Mouse (Mus musculus): ENCODE results near the gene Uox. TPM values are rescaled to one million over a fixed set of nuclear protein-coding genes. Genes with fewer than 3 reads are reported as not detected.

Uox gene
- polyA plus RNA-seq, 1 experiment: not detected

DNA sequence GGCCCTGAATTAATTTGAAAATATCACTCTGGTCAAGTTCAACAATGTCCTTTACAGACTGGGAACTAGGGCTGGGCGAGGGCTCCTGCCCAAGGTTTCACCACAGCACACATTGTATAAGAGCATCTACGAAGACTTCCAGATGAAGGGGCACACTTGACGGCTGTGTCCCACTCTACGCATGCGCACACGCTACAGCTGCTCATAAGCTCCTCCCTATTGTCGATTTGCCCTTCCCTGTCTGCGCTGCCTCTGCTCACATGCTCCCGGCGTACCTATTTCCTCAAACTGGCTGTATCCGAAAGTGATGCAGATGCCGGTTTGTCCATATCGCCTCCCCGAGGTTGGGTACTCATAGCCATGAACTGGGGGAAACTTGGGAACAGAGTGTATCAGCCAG, 16.4 kb downstream of the Uox start:
- DNase-seq (ENCODE audit: low read depth): no peak
- no peak for TF ChIP-seq CTCF (IDR thresholded peaks at IDR 0.05; ENCODE audit: borderline replicate concordance, extremely low read depth, insufficient read depth, insufficient read length)
- TF ChIP-seq POLR2A (IDR thresholded peaks at IDR 0.05; ENCODE audit: borderline replicate concordance, extremely low read depth, insufficient read depth, insufficient read length, poor library complexity, severe bottlenecking): no peak

DNA sequence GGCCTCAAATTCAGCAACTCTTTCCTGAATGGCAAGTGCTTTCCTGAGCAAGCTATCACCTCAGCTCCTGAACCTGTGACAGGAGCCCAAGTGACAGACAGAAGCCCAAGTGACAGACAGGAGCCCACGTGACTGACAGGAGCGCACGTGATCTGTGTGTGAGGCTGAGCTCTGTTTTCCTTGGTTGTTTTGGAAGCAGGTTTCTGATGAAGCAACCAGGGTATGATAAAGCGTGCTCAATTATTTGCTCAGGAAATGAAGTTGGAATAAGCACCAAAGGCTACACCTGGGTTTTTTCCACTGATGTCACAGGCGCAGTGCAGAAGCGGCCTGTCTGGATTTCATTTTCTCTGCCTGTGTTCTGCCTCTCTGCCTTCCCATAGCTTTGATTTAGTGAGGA, 19.3 kb downstream of the Uox start:
- no peak for DNase-seq (ENCODE audit: low read depth)
- no peak for TF ChIP-seq POLR2A (IDR thresholded peaks at IDR 0.05; ENCODE audit: borderline replicate concordance, extremely low read depth, insufficient read depth, insufficient read length, poor library complexity, severe bottlenecking)
- TF ChIP-seq CTCF (IDR thresholded peaks at IDR 0.05; ENCODE audit: borderline replicate concordance, extremely low read depth, insufficient read depth, insufficient read length): no peak

DNA sequence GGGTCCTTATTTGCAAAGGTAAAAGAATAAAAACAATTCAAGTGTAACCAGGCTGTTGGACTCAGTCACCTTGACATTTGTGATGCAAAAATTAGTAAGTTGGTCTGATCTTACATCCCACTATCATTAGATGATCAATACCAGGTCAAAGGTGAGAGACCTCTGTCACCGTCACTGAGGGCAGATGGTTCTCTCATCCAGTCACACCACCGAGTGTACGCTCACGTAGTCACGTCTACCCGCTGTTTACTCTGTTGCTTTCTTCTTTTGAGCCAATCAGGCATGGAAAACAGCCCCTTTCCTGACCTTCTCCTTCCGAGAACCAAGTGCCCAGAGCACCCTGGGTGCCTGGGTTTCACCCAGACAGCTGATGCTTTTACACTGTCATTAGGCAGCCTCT, 20.9 kb downstream of the Uox start:
- TF ChIP-seq CTCF (IDR thresholded peaks at IDR 0.05; ENCODE audit: borderline replicate concordance, extremely low read depth, insufficient read depth, insufficient read length): no peak
- no peak for TF ChIP-seq POLR2A (IDR thresholded peaks at IDR 0.05; ENCODE audit: borderline replicate concordance, extremely low read depth, insufficient read depth, insufficient read length, poor library complexity, severe bottlenecking)
- no peak for DNase-seq (ENCODE audit: low read depth)

DNA sequence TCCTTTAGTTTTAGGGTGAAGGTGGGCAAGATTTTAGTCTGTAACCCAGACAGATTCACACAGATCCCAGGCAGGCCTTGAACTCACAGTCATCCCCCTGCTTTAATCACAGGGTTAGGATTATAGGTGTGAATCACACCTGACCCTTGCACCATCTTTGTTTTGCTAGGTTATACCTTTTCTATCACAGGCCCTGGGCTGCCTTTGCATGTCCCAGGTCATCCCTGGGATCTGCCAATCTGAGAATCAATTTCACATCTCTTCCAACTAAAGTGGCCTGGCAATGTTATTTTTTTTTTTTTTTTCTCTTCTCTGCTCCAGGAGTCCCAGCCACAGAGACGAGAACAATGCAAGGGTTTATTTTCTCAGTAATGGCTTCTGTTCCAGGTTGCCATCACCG, 21.4 kb downstream of the Uox start:
- no peak for TF ChIP-seq CTCF (IDR thresholded peaks at IDR 0.05; ENCODE audit: borderline replicate concordance, extremely low read depth, insufficient read depth, insufficient read length)
- DNase-seq (ENCODE audit: low read depth): no peak

DNA sequence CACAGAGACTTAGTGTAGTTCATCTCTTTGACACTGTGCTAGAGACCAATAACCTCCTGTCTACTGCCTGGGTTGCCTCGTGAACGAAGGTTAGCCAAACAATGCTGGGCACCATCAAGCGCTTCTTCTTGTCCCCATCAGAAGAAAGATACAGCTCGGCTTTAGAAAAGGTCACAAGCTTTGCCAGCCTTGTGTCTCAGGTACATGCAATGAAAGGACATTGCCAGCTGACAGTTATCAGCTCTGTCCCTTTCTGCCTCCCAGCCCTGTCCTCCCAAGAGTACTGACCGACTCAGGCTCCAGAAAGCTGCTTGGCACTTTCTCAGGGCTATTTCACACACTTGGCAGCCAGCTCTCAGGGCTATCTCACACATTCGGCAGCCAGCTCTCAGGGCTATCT, 25.2 kb downstream of the Uox start:
- DNase-seq (ENCODE audit: low read depth): no peak
- no peak for TF ChIP-seq POLR2A (IDR thresholded peaks at IDR 0.05; ENCODE audit: borderline replicate concordance, extremely low read depth, insufficient read depth, insufficient read length, poor library complexity, severe bottlenecking)
- no peak for TF ChIP-seq CTCF (IDR thresholded peaks at IDR 0.05; ENCODE audit: borderline replicate concordance, extremely low read depth, insufficient read depth, insufficient read length)

DNA sequence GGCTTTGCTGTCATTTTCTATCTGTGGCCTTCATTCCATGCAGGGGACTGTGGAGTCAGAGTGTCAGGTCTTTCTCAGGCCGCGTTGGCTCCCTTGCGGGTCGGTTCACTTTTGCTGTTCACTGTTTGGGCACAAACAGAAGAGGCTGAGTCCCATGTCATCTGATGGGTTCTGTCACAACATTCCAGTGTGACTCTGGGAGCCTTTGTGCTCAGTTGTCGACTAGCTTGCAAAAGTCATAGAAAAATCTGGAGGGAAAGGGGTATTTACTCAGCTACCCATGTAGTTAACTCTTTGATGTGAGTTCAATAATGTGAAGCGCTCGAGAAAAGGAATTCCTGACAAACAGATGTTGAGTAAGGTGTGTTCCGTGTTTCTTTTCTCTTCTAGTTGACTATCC, 26.2 kb downstream of the Uox start:
- no peak for DNase-seq (ENCODE audit: low read depth)
- no peak for TF ChIP-seq POLR2A (IDR thresholded peaks at IDR 0.05; ENCODE audit: borderline replicate concordance, extremely low read depth, insufficient read depth, insufficient read length, poor library complexity, severe bottlenecking)

DNA sequence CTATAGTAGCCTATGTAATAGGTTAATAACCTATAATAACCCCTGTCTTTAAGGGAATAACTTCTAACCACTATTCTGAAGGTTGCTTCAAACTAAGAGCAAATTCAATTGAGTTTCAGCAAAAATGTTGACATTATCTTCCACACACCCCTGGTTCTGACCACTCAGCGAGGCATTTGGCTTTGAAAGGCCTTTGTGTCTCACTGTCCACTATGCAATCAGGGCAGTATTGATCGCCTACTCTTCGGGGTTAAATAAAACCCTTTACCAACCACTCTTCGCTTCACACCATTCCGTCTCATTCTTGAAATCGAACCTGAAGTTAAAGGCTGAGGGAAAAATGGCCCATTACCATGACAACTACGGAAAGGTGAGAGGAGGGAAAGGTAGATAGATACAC, 26.6 kb downstream of the Uox start:
- no peak for TF ChIP-seq POLR2A (IDR thresholded peaks at IDR 0.05; ENCODE audit: borderline replicate concordance, extremely low read depth, insufficient read depth, insufficient read length, poor library complexity, severe bottlenecking)
- no peak for TF ChIP-seq CTCF (IDR thresholded peaks at IDR 0.05; ENCODE audit: borderline replicate concordance, extremely low read depth, insufficient read depth, insufficient read length)
- DNase-seq (ENCODE audit: low read depth): no peak

DNA sequence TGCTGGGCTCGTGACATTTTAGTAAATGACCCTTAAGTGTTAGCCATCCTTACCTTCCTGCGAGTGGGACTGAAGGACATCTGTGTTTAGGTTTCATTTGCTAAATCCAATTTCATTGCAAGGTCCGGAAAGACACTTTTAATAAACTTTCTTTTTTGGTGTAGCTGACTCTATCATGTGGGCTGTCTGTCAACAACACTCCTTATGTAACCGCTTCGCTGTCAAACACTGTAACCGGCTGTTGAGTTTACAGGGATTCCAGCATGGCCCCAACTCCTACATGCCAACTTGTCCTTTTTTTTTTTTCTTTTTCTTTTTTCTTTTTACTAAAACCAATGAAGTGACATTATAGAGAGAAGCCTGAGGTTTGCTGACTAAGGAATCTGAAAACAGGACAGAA, 28.2 kb downstream of the Uox start:
- no peak for TF ChIP-seq CTCF (IDR thresholded peaks at IDR 0.05; ENCODE audit: borderline replicate concordance, extremely low read depth, insufficient read depth, insufficient read length)

DNA sequence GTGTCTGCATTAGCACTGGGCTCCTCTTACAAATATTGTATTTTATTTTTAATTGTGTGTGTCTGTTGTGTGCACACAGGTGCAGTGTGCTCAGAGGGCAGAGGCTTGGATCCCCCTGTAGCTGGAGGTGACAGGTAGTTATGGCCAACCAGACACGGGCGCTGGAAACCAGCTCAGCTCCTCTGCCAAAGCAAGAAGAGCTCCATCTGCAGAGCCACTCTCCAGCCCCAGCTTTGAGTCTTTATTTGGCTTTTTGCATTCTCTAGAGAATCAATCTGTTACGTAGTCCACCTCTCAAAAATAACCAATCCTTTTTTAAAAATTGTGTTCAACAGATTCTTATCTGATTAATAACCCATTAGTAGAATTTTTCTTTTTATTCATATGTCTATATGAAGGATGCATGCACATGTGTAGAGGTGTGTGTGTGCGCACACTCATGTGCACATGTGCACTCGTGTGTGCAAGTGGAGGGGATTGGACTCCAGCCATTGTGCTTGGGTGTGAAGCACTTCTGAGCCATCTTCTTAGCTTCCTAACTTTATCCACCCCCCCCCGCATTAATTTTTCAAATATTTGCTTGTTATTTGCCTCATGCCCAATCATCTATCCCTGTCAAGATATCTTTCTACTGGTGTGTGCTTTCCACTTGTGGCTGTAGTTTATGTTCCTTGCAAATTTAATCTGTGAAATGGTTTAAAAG, 29.1 kb downstream of the Uox start:
- TF ChIP-seq CTCF (IDR thresholded peaks at IDR 0.05; ENCODE audit: borderline replicate concordance, extremely low read depth, insufficient read depth, insufficient read length): no peak
- no peak for TF ChIP-seq POLR2A (IDR thresholded peaks at IDR 0.05; ENCODE audit: borderline replicate concordance, extremely low read depth, insufficient read depth, insufficient read length, poor library complexity, severe bottlenecking)
- no peak for DNase-seq (ENCODE audit: low read depth)

More for the DNA sequence above, 28.2 kb downstream of the Uox start:
- no peak for DNase-seq (ENCODE audit: low read depth)

DNA sequence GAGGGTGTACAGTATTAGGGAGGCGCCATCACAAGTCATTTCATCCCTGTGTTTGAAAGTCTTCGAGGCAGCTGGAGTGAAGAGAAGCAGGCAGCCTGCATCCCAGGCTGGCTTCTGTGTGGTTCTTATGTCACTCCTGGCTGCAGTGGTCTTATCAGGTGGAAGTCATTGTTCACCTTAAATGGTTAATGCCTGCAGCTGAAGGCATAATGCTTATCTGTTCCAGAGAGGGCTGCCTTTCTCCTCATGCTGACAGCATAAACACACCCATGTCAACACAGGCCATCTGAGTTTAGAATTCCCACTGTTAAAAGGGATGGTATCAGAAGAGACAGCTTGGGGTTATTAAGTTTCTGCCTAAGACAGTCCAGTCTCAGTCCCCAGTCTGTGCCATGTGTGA, 31.0 kb downstream of the Uox start:
- TF ChIP-seq POLR2A (IDR thresholded peaks at IDR 0.05; ENCODE audit: borderline replicate concordance, extremely low read depth, insufficient read depth, insufficient read length, poor library complexity, severe bottlenecking) (no peak), CTCF (IDR thresholded peaks at IDR 0.05; ENCODE audit: borderline replicate concordance, extremely low read depth, insufficient read depth, insufficient read length) (no peak)
- no peak for DNase-seq (ENCODE audit: low read depth)

DNA sequence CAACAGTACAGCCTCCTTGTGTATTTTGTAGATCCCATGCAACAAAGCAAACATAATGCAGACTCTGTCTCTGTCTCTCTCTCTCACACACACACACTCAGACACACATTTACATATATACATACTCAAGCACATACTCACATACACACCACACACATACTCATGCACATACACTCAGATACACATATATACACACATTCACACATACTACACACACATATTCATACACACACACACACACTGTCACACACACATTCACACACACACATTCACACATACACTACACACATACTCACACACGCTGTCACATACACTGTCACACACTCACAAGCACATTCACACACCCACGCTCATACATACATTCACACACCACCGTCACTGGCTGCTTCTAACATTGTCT, 32.3 kb downstream of the Uox start:
- TF ChIP-seq POLR2A (IDR thresholded peaks at IDR 0.05; ENCODE audit: borderline replicate concordance, extremely low read depth, insufficient read depth, insufficient read length, poor library complexity, severe bottlenecking) (no peak), CTCF (IDR thresholded peaks at IDR 0.05; ENCODE audit: borderline replicate concordance, extremely low read depth, insufficient read depth, insufficient read length) (no peak)
- DNase-seq (ENCODE audit: low read depth): no peak

DNA sequence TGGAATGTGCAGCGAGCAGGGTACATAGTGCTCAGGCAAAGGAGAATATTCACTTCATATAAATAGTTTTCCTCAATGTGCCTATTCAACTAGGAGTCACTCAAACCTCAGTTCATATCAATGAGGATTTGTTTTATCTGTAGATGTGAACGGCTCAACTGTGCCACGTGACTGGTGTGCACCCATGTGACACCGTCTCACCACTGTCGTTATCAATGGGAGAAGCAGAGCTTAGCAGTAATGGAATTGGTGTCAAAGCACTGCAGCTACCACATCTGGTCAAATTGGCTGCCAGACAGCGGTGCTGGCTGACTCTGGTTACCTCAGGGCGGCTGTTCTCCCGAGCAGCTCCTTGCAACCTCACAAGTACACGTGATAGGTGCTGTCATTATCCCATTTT, 34.4 kb downstream of the Uox start:
- no peak for TF ChIP-seq CTCF (IDR thresholded peaks at IDR 0.05; ENCODE audit: borderline replicate concordance, extremely low read depth, insufficient read depth, insufficient read length)
- no peak for TF ChIP-seq POLR2A (IDR thresholded peaks at IDR 0.05; ENCODE audit: borderline replicate concordance, extremely low read depth, insufficient read depth, insufficient read length, poor library complexity, severe bottlenecking)
- DNase-seq (ENCODE audit: low read depth): no peak

DNA sequence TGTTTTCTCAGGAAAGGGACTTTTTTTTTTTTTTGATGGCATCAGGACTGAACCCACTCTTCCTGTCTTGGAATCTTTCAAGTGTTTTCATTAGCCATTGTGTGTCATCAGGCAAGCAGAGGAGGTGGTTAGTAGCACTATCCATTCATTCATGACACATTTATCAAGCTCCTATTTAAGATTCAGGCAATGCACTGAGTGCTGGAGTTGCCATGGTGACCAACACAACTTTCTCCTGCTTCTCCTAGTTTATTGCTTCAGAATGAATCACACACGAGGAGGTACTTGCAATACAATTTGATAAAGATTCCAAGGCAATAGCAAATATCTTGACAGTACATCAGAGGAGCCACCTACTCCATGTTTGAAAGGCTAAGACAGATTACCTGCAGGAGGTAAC, 37.1 kb downstream of the Uox start:
- TF ChIP-seq CTCF (IDR thresholded peaks at IDR 0.05; ENCODE audit: borderline replicate concordance, extremely low read depth, insufficient read depth, insufficient read length): no peak
- TF ChIP-seq POLR2A (IDR thresholded peaks at IDR 0.05; ENCODE audit: borderline replicate concordance, extremely low read depth, insufficient read depth, insufficient read length, poor library complexity, severe bottlenecking): no peak
- DNase-seq (ENCODE audit: low read depth): peak; percentile 81

All from brain, embryonic 14.5 days (tissue).